Mouse (Mus musculus): Measurements from ENCODE around the gene Fancl. TPM values are rescaled to one million over a fixed set of nuclear protein-coding genes. Genes with fewer than 3 reads are reported as not detected.

The Fancl gene
- total RNA-seq, 1 experiment from 2014 or later: 12.5 TPM

- DNase-seq: peak; percentile 21
These were observed 104.0 kb downstream of the Fancl start for GRCm38 (mm10) chr11:26489761-26490466.

- no peak for DNase-seq
These were observed 110.0 kb downstream of the Fancl start for GRCm38 (mm10) chr11:26495951-26496350.

GRCm38 (mm10) chr11:26513683-26514082, 127.7 kb downstream of the Fancl start:
- no peak for DNase-seq

GRCm38 (mm10) chr11:26516086-26516485, 130.2 kb downstream of the Fancl start:
- no peak for DNase-seq

- DNase-seq: no peak
These were observed 133.1 kb downstream of the Fancl start for GRCm38 (mm10) chr11:26518991-26519390.

Other genes starting within 250 kb of the Fancl start
- 0.68 TPM in 1 of 2 replicates, not detected in the other for gene 5730522E02Rik, start 175.4 kb upstream of the Fancl start, total RNA-seq (2021)
- gene Gm6899, start 207.1 kb downstream of the Fancl start, total RNA-seq (2021): not detected in 2 replicates
- 11.6 and 12.2 TPM in 2 replicates for gene Vrk2, start 207.9 kb downstream of the Fancl start, total RNA-seq (2021)